Mouse (Mus musculus) heart, embryonic 14.5 days (tissue): Measurements from ENCODE around the gene Proser2. TPM values are rescaled to one million over a fixed set of nuclear protein-coding genes. Genes with fewer than 3 reads are reported as not detected.

Experiments
- ATAC-seq: fragments of 200-750 bp; cut with Nextera tagmentation; 2 replicates; pipeline ENCODE4 v1.8.0; 2017; ENCODE audit warnings: low read depth, moderate TSS enrichment; ENCODE audit not compliant: insufficient number of reproducible peaks, insufficient read depth, low FRiP score
- H3K27ac ChIP-seq, 2 experiments: fragments of 200-500 bp in 1 of 2; fragments of 300-500 bp in 1 of 2; sonication (generic) in 1 of 2; replicated peaks in 1 of 2; 2 replicates each; pipeline ENCODE4 v1.5.1; 2012 to 2014; ENCODE audit warnings: low read depth in 2 of 2, low read length in 2 of 2, control low read depth in 1 of 2, mild to moderate bottlenecking in 1 of 2, mixed read lengths in 1 of 2; ENCODE audit not compliant: control insufficient read depth in 1 of 2, insufficient read depth in 1 of 2
- H3K27me3 ChIP-seq: fragments of 300-500 bp; sonication (generic); 2 replicates; pipeline ENCODE4 v1.6.1; 2014; ENCODE audit warnings: mild to moderate bottlenecking, low read length, control low read depth; ENCODE audit not compliant: control insufficient read depth, insufficient read depth
- H3K36me3 ChIP-seq: fragments of 300-500 bp; sonication (generic); 2 replicates; pipeline ENCODE4 v1.6.1; 2014; ENCODE audit warnings: mild to moderate bottlenecking, control low read depth, low read length, mixed read lengths; ENCODE audit not compliant: control insufficient read depth, insufficient read depth
- H3K4me1 ChIP-seq, 2 experiments: fragments of 200-500 bp in 1 of 2; fragments of 300-500 bp in 1 of 2; sonication (generic) in 1 of 2; 2 replicates each; pipeline ENCODE4 v1.6.1; 2012 to 2014; ENCODE audit warnings: low read length in 2 of 2, control low read depth in 1 of 2, mixed read lengths in 1 of 2; ENCODE audit not compliant: control insufficient read depth in 2 of 2, insufficient read depth in 2 of 2
- H3K4me2 ChIP-seq: fragments of 300-500 bp; sonication (generic); 2 replicates; pipeline ENCODE4 v1.6.1; 2014; ENCODE audit warnings: mild to moderate bottlenecking, low read length
- H3K4me3 ChIP-seq, 2 experiments: fragments of 200-500 bp in 1 of 2; fragments of 300-500 bp in 1 of 2; sonication (generic) in 1 of 2; 2 replicates each; pipeline ENCODE4 v1.5.1; 2012 to 2014; ENCODE audit warnings: low read length in 2 of 2, mild to moderate bottlenecking in 2 of 2, control low read depth in 1 of 2, low read depth in 1 of 2, moderate library complexity in 1 of 2; ENCODE audit not compliant: control insufficient read depth in 1 of 2, insufficient read depth in 1 of 2
- H3K9ac ChIP-seq: fragments of 300-500 bp; sonication (generic); 2 replicates; pipeline ENCODE4 v1.6.1; 2014; ENCODE audit warnings: mild to moderate bottlenecking, low read length
- H3K9me3 ChIP-seq: fragments of 300-500 bp; sonication (generic); 2 replicates; pipeline ENCODE4 v1.6.1; 2016; ENCODE audit warnings: low read length, control low read depth; ENCODE audit not compliant: control insufficient read depth
- WGBS: fragments of 180-500 bp; shearing (Covaris S2); extraction: QIAGEN DNeasy Blood & Tissue Kit; methylation state at CpG from one replicate; pipeline ENCODE4 v1.1.7; 2014; 5-methylcytosine and 5-hydroxymethylcytosine counted together
- polyA plus RNA-seq: library from polyadenylated mRNA; unstranded; fragments of >200 nt; fragmentation: Nextera tagmentation; extraction: Ambion mirVana; gene quantifications from 2 replicates; pipeline ENCODE4 v1.2.1, GENCODE M21; 2014

Proser2 gene
- polyA plus RNA-seq = 11.3 and 14.8 TPM in 2 replicates

- ATAC-seq = peak; percentile 89
- Histone ChIP-seq H3K27ac (peak within 1 kb of the TSS; percentile 38 to 55; a peak in 3 of 4 replicates), H3K4me1 (peaks cover 5 to 16% of the 10 kb centered on the region in 2 experiments), H3K9me3 (no peaks in the 10 kb centered on the region), H3K9ac (peak within 1 kb of the TSS; percentile 77), H3K27me3 (peaks cover 3% of the 10 kb centered on the region; the same call in 1 of the 2 replicates), H3K4me3 (peak within 1 kb of the TSS; percentile 74 to 86), H3K4me2 (peak within 1 kb of the TSS; percentile 78), H3K36me3 (no peaks in the 10 kb centered on the region)
- WGBS = under 1% methylated on average over 83 of the region's 83 CpGs
Measured at GRCm38 (mm10) chr2:6129555-6130355, at the start of gene Proser2. Gene Proser2, minus strand, starts transcription at chr2:6130211.

GRCm38 (mm10) chr2:6179749-6180117 lies 49.7 kb upstream of the Proser2 start:
- H3K4me2 ChIP-seq = no peak overlapping the region
- no peak overlapping the region for H3K4me3 ChIP-seq
- H3K36me3 ChIP-seq = no peaks in the 10 kb centered on the region
- H3K9ac ChIP-seq = no peak overlapping the region
- 81% methylated on average over 1 of the region's 1 CpGs for WGBS
- no peak for ATAC-seq
- no peak overlapping the region for H3K27ac ChIP-seq
- H3K4me1 ChIP-seq = no peaks in the 10 kb centered on the region
- H3K9me3 ChIP-seq = no peaks in the 10 kb centered on the region
- H3K27me3 ChIP-seq = no peaks in the 10 kb centered on the region

DNA sequence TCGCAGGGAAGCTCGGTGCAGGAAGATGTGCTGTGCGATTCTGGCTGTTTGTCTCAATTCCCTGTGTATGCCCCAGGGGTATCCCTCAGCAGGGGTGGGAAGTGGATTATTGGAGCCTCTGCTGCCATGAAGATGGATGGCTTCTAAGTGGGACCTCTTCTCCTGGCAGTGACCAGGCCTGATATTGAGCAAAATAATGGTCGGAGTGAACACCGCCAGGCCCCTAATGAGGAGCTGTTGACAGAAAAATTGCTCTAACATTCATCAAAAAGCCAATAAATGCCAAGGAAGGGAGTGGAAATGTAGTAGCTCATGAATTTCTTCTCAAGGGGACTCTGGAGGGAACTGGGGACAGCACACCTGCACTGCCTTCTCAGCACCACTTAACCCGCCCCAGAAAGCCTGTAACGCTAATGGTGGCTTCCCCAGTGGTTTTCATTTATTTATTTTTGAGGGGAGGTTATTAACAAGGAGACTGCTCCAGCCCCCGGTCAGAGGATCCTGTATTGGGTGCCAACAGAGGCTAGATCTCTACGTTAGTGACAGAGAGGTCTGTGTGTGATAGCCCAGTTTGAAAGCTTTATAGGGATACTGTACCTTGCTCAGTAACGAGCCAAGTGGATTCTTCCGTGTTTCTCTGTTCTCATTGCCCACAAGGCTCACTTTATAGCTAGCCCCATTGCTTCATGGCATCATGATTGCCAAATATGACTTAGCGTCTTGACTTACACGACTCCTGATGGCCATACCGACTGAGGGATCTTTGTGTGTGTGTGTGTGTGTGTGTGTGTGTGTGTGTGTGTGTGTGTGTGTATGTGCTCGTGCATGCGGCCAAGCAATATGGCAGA lies 49.1 kb upstream of the Proser2 start:
- H3K27me3 ChIP-seq = no peaks in the 10 kb centered on the region
- no peaks in the 10 kb centered on the region for H3K4me1 ChIP-seq
- no peaks in the 10 kb centered on the region for H3K36me3 ChIP-seq
- H3K9ac ChIP-seq = no peak overlapping the region
- WGBS = 83% methylated on average over 16 of the region's 16 CpGs
- no peak overlapping the region for H3K4me3 ChIP-seq
- no peak overlapping the region for H3K27ac ChIP-seq
- H3K4me2 ChIP-seq = no peak overlapping the region
- no peaks in the 10 kb centered on the region for H3K9me3 ChIP-seq
- no peak for ATAC-seq

DNA sequence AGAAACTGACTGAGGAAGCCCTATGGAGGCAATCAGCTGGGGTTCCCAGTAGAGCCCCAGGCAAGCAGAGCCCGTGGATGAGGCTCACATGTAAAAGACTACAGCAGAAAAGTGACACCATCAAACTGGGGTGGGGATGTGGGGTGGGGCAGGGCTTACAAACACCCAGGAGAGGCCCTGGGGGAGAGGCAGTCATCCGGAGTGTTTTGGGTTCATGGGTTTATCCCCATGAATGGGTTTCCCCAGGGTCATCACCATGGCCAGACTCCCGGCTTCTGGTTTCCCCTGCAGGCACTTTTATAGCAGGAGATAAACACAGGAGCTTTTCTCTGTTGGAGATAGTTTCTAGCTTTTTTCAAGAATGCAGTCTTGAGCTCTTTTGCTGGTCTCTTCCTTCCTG lies 43.0 kb upstream of the Proser2 start:
- H3K4me1 ChIP-seq = no peaks in the 10 kb centered on the region

GRCm38 (mm10) chr2:6168560-6168959 lies 38.5 kb upstream of the Proser2 start:
- no peak overlapping the region for H3K9ac ChIP-seq
- no peak overlapping the region for H3K4me2 ChIP-seq
- no peak overlapping the region for H3K27ac ChIP-seq
- no peaks in the 10 kb centered on the region for H3K4me1 ChIP-seq
- ATAC-seq = no peak
- H3K4me3 ChIP-seq = no peak overlapping the region
- H3K9me3 ChIP-seq = no peaks in the 10 kb centered on the region
- H3K27me3 ChIP-seq = no peaks in the 10 kb centered on the region
- no peaks in the 10 kb centered on the region for H3K36me3 ChIP-seq
- 68% methylated on average over 2 of the region's 2 CpGs for WGBS

More for the DNA sequence above, 43.0 kb upstream of the Proser2 start:
- Histone ChIP-seq H3K9ac (no peak overlapping the region), H3K4me2 (no peak overlapping the region), H3K27ac (no peak overlapping the region), H3K4me3 (no peak overlapping the region), H3K36me3 (no peaks in the 10 kb centered on the region), H3K9me3 (no peaks in the 10 kb centered on the region), H3K27me3 (no peaks in the 10 kb centered on the region)
- WGBS = 68% methylated on average over 3 of the region's 3 CpGs
- ATAC-seq = no peak

DNA sequence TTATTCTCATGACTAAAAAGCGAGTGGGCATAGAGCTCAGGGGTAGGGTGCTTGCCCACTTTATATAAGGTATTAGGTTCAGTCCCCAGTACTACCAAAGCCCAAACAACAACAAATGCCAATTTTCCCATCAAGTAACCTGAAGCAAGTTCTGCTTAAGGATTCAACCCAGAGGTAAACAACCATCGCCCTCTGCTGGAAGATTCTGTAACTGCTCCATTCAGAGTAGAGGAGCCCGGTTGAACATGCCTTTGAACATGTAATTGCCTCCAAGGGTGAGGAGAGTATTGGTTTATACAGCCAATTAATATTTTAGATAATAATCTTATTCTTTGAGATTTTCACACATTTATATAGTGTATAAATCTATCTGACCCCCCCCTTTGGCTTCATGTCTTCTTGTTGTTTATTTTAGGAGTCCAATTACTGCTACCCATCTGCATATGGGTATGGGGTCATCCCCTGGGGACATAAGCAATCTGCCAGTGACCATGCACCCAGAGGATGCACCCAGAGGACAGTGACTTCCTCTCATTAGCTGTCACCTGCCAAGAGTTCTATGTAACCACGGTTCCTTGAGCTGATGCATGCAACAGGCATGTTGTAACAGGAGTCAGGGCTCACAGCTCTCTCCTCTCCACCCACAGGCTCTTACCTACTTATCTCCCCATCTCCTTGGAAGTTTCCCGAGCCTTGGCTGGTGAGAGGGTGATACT lies 38.0 kb upstream of the Proser2 start:
- H3K9me3 ChIP-seq = no peaks in the 10 kb centered on the region
- no peak overlapping the region for H3K4me2 ChIP-seq
- WGBS = 12% methylated on average over 5 of the region's 5 CpGs
- H3K4me1 ChIP-seq = no peaks in the 10 kb centered on the region
- H3K9ac ChIP-seq = no peak overlapping the region
- H3K36me3 ChIP-seq = no peaks in the 10 kb centered on the region
- H3K27me3 ChIP-seq = no peaks in the 10 kb centered on the region
- no peak overlapping the region for H3K4me3 ChIP-seq
- ATAC-seq = no peak
- H3K27ac ChIP-seq = no peak overlapping the region

- peaks cover 0 to 2% of the 10 kb centered on the region in 2 experiments; a peak in 1 of 4 replicates for H3K4me1 ChIP-seq
- H3K9me3 ChIP-seq = no peaks in the 10 kb centered on the region
- no peak overlapping the region for H3K27ac ChIP-seq
- H3K4me3 ChIP-seq = no peak overlapping the region
- no peaks in the 10 kb centered on the region for H3K36me3 ChIP-seq
- no peak overlapping the region for H3K9ac ChIP-seq
- ATAC-seq = no peak
- H3K4me2 ChIP-seq = no peak overlapping the region
- H3K27me3 ChIP-seq = no peaks in the 10 kb centered on the region
- 53% methylated on average over 6 of the region's 6 CpGs for WGBS
Measured at GRCm38 (mm10) chr2:6165771-6166170, 35.8 kb upstream of the Proser2 start.
